Mouse (Mus musculus): ENCODE results near the gene Defb45.

The Defb45 gene

DNA sequence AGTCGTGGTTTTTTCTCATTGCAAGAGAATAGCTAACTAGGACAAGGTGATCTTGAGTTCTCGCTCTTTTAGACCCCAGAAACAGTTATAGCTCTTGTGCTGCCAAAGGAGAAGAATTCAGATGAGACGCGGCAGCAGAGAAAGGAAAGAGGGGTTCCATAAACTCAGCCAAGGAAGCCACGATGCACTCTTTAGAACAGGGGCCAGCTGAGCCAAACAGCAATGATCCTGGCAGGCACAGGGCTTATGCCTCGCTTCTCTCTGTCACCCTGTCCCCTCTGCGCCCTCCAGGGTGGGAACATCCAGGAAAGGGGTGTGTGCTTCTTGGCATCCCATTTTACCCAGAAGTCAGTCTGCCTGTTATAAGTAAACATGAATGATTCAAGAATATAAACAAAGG, at the start of gene Defb45:
TSS of gene Defb45 (minus strand) at position 101 of the 400 bp plus-strand sequence.
- DNase-seq: no peak

GRCm38 (mm10) chr2:152639406-152640113, 40.4 kb upstream of the Defb45 start:
- DNase-seq: peak; percentile 42

- no peak for DNase-seq
Measured at GRCm38 (mm10) chr2:152638865-152639264, 39.7 kb upstream of the Defb45 start.

DNA sequence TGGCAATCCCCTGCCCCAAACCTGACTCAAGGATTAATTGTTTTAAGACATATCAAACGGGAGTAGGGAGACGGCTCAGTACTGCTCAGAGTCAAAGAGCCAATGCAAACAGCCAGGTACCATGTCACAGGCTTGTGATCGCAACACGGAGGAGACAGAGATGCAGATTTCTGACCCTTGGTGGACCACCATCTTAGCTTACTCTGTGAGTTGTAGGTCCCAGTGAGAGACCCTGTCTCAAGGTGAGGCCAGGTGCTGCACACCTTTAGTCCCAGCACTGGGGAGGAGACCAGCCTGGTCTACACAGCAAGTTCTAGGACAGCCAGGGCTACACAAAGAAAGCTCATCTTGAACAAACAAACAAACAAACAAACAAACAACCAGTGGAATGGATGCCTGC, 38.2 kb upstream of the Defb45 start:
- no peak for DNase-seq

GRCm38 (mm10) chr2:152637006-152637322, 37.8 kb upstream of the Defb45 start:
- DNase-seq: no peak

GRCm38 (mm10) chr2:152636246-152637005, 37.2 kb upstream of the Defb45 start:
- no peak for DNase-seq

GRCm38 (mm10) chr2:152634311-152634710, 35.1 kb upstream of the Defb45 start:
- DNase-seq: no peak

DNA sequence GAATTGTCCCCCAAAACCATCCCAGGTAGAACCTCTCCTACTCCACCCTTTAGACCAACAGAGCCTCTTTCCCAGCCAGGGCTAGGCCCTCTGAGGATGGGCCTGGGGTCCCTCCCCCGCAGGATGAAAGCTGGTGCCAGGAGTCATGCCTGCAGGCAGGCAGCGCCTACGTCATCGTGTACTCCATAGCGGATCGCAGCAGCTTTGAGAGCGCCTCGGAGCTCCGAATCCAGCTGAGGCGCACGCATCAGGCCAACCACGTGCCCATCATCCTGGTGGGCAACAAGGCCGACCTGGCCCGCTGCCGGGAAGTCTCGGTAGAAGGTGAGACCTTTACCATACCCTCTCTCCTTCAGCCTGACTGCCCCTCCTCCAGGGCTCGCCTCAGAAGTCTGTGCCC, 34.1 kb upstream of the Defb45 start:
- DNase-seq: peak; percentile 63

DNA sequence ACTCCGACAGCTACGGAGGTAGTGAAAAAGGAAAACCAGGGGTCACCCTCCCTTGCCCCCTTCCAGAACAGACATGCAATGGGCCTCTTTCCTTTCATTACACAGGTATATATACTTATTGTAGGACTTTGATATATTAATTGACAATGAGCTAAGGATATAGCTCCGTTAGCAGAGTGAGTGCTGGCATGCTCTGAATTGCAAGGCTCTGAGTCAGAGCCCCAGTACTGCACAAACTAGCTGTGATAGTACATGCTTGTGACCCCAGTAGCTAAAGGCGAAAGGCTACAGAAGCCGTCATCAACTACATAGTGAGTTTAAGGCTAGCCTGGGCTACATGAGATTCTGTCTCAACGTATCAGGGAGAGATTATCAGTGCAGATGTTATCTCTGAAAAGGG, 30.7 kb upstream of the Defb45 start:
- no peak for DNase-seq

GRCm38 (mm10) chr2:152629239-152629638, 30.0 kb upstream of the Defb45 start:
- no peak for DNase-seq

GRCm38 (mm10) chr2:152628066-152628465, 28.9 kb upstream of the Defb45 start:
- no peak for DNase-seq

GRCm38 (mm10) chr2:152626774-152627591, 27.8 kb upstream of the Defb45 start, which contains the start of gene Rem1:
Gene Rem1, plus strand, starts transcription at chr2:152626951.
- DNase-seq: peak; percentile 58

GRCm38 (mm10) chr2:152625256-152625655, 26.1 kb upstream of the Defb45 start:
- no peak for DNase-seq

- DNase-seq: no peak
Measured at GRCm38 (mm10) chr2:152624566-152624965, 25.4 kb upstream of the Defb45 start.

DNA sequence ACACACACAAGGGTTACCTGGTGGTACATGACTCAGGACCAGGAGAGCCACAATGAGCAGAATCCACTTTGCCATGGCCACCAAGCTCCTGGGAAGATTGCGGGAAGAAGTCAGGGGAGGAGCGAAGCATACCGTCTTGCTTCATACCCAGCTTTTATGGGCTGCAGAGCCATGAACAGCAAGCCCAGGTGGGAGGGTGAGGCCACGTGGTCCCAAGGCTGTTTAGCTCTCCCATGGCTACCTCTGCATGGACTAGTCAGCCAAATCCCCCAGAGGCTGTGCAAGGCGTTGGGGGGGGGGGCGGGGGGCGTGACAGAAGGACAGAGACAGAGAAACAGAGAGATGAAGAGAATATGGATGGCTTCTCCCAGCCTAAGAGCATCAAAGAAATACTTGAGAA, 23.8 kb upstream of the Defb45 start, which contains the start of gene Defb25:
TSS of gene Defb25 (minus strand) at position 101 of the 400 bp plus-strand sequence.
- no peak for DNase-seq

DNA sequence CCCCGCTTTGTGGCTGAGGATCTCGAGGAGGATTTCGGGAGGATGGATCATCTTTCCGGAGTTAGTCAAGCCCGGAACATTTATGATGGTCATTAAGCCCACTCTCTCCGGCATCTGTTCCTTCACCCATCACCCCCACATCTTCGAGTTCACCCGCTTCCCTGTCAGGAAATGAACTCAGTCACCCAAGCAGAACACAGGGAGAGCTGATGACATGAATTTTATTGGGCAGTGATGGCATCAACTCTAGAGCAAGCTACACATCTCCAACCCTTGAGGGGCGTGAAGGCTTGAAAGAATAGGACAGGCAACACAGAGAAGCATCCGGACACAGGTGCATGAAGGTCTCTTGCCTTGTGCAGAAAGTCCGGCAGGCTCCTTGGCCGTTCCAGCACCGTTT, 23.0 kb upstream of the Defb45 start:
- no peak for DNase-seq

- no peak for DNase-seq
Measured at GRCm38 (mm10) chr2:152620367-152621134, 21.4 kb upstream of the Defb45 start.

- DNase-seq: no peak
Measured at GRCm38 (mm10) chr2:152617374-152617773, 18.2 kb upstream of the Defb45 start.

- DNase-seq: no peak
Measured at GRCm38 (mm10) chr2:152616470-152616869, 17.3 kb upstream of the Defb45 start.

GRCm38 (mm10) chr2:152615563-152615962, 16.4 kb upstream of the Defb45 start:
- DNase-seq: peak; percentile 85

DNA sequence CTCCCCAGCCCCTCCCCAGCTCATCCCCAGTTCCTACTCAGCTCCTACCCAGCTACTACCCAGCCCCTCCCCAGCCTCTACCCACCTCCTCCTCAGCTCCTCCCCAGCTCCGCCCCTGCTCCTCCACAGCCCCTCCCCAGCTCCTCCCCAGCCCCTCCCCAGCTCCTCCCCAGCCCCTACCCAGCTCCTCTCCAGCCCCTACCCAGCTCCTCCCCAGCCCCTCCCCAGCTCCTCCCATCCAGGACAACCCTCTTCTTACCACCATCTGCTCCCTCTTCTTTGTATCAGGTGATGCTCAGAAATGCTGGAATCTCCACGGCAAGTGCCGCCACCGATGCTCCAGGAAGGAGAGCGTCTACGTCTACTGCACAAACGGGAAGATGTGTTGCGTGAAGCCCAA, 13.0 kb upstream of the Defb45 start:
- DNase-seq: peak; percentile 46

- DNase-seq: no peak
Measured at GRCm38 (mm10) chr2:152608719-152609118, 9.5 kb upstream of the Defb45 start.

- DNase-seq: no peak
Measured at GRCm38 (mm10) chr2:152607746-152608145, 8.5 kb upstream of the Defb45 start.
